Mouse (Mus musculus) midbrain, postnatal 0 days (tissue): ENCODE results near the gene Tmem33. TPM values are rescaled to one million over a fixed set of nuclear protein-coding genes. Genes with fewer than 3 reads are reported as not detected.

ENCODE experiments used
- ATAC-seq: fragments of 200-750 bp; cut with Nextera tagmentation; 2 replicates; pipeline ENCODE4 v1.8.0; 2017; ENCODE audit warnings: moderate number of reproducible peaks, mild to moderate bottlenecking, moderate TSS enrichment, moderate library complexity; ENCODE audit not compliant: low FRiP score
- DNase-seq: peaks from one replicate; pipeline ENCODE4 v3.0.0-alpha.2; 2015; ENCODE audit warnings: low spot score
- H3K27ac ChIP-seq: fragments of 300-500 bp; sonication (generic); 2 replicates; pipeline ENCODE4 v1.5.1; 2014; ENCODE audit warnings: low read depth, mild to moderate bottlenecking, low read length, mixed read lengths
- H3K27me3 ChIP-seq: fragments of 300-500 bp; sonication (generic); 2 replicates; pipeline ENCODE4 v1.6.1; 2014; ENCODE audit warnings: low read length, control low read depth, mixed read lengths; ENCODE audit not compliant: insufficient read depth
- H3K36me3 ChIP-seq: fragments of 300-500 bp; sonication (generic); 2 replicates; pipeline ENCODE4 v1.6.1; 2014; ENCODE audit warnings: low read length, control low read depth, mixed read lengths; ENCODE audit not compliant: insufficient read depth
- H3K4me1 ChIP-seq: fragments of 300-500 bp; sonication (generic); 2 replicates; pipeline ENCODE4 v1.6.1; 2014; ENCODE audit warnings: mild to moderate bottlenecking, control low read depth, antibody characterized with exemption, low read length, mixed read lengths; ENCODE audit not compliant: insufficient read depth
- H3K4me2 ChIP-seq: fragments of 300-500 bp; sonication (generic); 2 replicates; pipeline ENCODE4 v1.6.1; 2014; ENCODE audit warnings: low read depth, mild to moderate bottlenecking, low read length, mixed read lengths; ENCODE audit not compliant: poor library complexity, severe bottlenecking
- H3K4me3 ChIP-seq: fragments of 300-500 bp; sonication (generic); 2 replicates; pipeline ENCODE4 v1.5.1; 2014; ENCODE audit warnings: low read depth, mild to moderate bottlenecking, low read length, moderate library complexity
- H3K9ac ChIP-seq: fragments of 300-500 bp; sonication (generic); replicated peaks from 2 replicates; pipeline ENCODE4 v1.6.1; 2014; ENCODE audit warnings: mild to moderate bottlenecking, low read length, moderate library complexity, mixed read lengths; ENCODE audit not compliant: poor library complexity, severe bottlenecking
- H3K9me3 ChIP-seq: fragments of 300-500 bp; sonication (generic); 2 replicates; pipeline ENCODE4 v1.6.1; 2016; ENCODE audit warnings: low read length, control low read depth
- CTCF ChIP-seq: IDR thresholded peaks from 2 replicates; pipeline ENCODE4 v1.5.1; 2016; ENCODE audit warnings: antibody characterized with exemption, mild to moderate bottlenecking
- WGBS: fragments of 180-500 bp; shearing (Covaris S2); extraction: QIAGEN DNeasy Blood & Tissue Kit; methylation state at CpG from one replicate; pipeline ENCODE4 v1.1.7; 2014; 5-methylcytosine and 5-hydroxymethylcytosine counted together
- polyA plus RNA-seq: library from polyadenylated mRNA; unstranded; fragments of >200 nt; fragmentation: Nextera tagmentation; extraction: Ambion mirVana; gene quantifications from 2 replicates; pipeline ENCODE4 v1.2.1, GENCODE M21; 2015
- total RNA-seq: library from RNA; depleted of rRNA; stranded (reverse); fragments of >200 nt; gene quantifications from 2 replicates; pipeline ENCODE4 v1.2.3, GENCODE M21; 2014; rRNA removed

The Tmem33 gene
- total and polyA plus RNA-seq, 2 experiments from 2014 or later = 55.0 to 68.1 TPM

DNA sequence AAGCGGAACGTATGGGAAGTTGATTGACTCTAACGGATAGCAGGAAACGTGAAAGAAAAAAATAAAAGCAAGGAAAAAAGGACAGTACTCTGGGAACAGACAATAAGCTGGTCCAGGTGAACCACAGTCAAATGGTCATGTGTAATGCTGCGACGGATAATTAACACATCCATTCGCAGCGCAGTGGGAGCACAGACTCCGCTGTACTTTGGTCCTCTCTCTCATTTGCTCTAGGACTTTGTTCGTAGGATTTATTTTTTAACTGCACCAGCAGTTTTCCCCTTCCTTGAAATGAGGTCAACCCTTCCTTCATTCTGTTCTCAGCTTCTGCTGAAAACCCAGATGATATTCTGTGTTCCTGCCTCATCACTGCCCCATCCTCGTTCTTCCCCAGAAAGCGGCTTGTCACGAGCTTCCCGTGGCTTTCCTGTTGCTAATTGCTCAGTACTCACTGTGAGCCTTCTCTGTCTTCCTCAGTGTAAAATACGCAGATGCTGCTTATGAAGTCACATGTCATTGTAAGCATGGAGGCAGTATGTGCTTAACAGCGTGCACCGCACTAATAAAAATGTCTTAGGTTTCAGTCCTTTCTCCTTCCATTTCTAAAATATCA is 61.4 kb downstream of the Tmem33 start:
- Histone ChIP-seq H3K9ac (no peak overlapping the region), H3K4me2 (no peak overlapping the region), H3K9me3 (no peaks in the 10 kb centered on the region), H3K4me3 (no peak overlapping the region), H3K36me3 (peaks cover 3% of the 10 kb centered on the region; the same call in 1 of the 2 replicates), H3K27ac (no peak overlapping the region), H3K4me1 (no peaks in the 10 kb centered on the region), H3K27me3 (no peaks in the 10 kb centered on the region)
- DNase-seq = no peak
- no peak for ATAC-seq
- 85% methylated on average over 17 of the region's 17 CpGs for WGBS
- no peak for TF ChIP-seq CTCF

- Histone ChIP-seq H3K27me3 (no peaks in the 10 kb centered on the region), H3K27ac (no peak overlapping the region), H3K36me3 (no peaks in the 10 kb centered on the region; the same call in 1 of the 2 replicates), H3K4me2 (no peak overlapping the region), H3K9me3 (no peaks in the 10 kb centered on the region), H3K4me1 (no peaks in the 10 kb centered on the region), H3K4me3 (no peak overlapping the region), H3K9ac (no peak overlapping the region)
- DNase-seq (no peak), ATAC-seq (no peak)
- 63% methylated on average over 1 of the region's 1 CpGs for WGBS
- TF ChIP-seq CTCF = no peak
Observed at GRCm38 (mm10) chr5:67324032-67324431, 63.7 kb downstream of the Tmem33 start.

DNA sequence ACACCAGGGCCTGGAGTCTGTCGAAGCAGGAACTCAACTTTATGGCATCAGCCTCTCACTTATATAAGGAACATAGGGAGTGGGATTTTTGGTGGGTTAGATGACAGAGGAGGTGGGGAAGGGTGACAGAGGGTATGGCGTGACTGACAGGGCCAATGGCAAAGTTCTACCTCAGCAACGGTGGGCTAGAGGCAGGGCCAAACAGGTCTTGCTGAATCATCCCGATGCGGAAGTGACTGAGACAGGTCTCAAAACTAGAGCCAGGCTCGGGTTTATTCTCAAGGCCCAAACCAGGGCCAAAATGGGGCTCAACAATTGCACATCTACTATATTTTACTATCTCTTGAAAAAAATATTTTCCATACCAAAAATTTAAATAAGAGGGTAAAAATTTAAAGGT is 80.4 kb downstream of the Tmem33 start:
- peaks cover 22% of the 10 kb centered on the region; the same call in 1 of the 2 replicates for H3K36me3 ChIP-seq

More for the DNA sequence above, 80.4 kb downstream of the Tmem33 start:
- DNase-seq (no peak), ATAC-seq (no peak)
- WGBS = 94% methylated on average over 6 of the region's 6 CpGs
- H3K4me3 ChIP-seq = no peak overlapping the region
- no peak overlapping the region for H3K4me2 ChIP-seq
- H3K9me3 ChIP-seq = no peaks in the 10 kb centered on the region
- no peaks in the 10 kb centered on the region for H3K4me1 ChIP-seq
- H3K9ac ChIP-seq = no peak overlapping the region
- TF ChIP-seq CTCF = no peak
- H3K27ac ChIP-seq = no peak overlapping the region
- H3K27me3 ChIP-seq = no peaks in the 10 kb centered on the region

Other genes with a start within 250 kb of the Tmem33 start
- 0.99 and 3.1 TPM in 2 replicates for gene Phox2b, start 161.3 kb upstream of the Tmem33 start, total RNA-seq
- 0.20 and 0.21 TPM in 2 replicates for gene Phox2b, start 161.3 kb upstream of the Tmem33 start, polyA plus RNA-seq
- 99.2 and 99.5 TPM in 2 replicates for gene Slc30a9, start 46.4 kb downstream of the Tmem33 start, total RNA-seq
- gene Slc30a9, start 46.4 kb downstream of the Tmem33 start, polyA plus RNA-seq = 172 and 176 TPM in 2 replicates
- 16.1 and 18.2 TPM in 2 replicates for gene Bend4, start 167.7 kb downstream of the Tmem33 start, total RNA-seq
- 9.2 and 9.5 TPM in 2 replicates for gene Bend4, start 167.7 kb downstream of the Tmem33 start, polyA plus RNA-seq